Mouse (Mus musculus) stomach, postnatal 0 days (tissue): ENCODE data around the gene Tma7. TPM values are rescaled to one million over a fixed set of nuclear protein-coding genes. Genes with fewer than 3 reads are reported as not detected.

Experiments
- ATAC-seq: fragments of 200-750 bp; cut with Nextera tagmentation; 2 replicates; pipeline ENCODE4 v1.8.0; 2017; ENCODE audit not compliant: low FRiP score, low TSS enrichment
- DNase-seq: peaks from one replicate; pipeline ENCODE4 v3.0.0-alpha.2; 2016; ENCODE audit warnings: low spot score
- H3K27ac ChIP-seq: fragments of 300-500 bp; sonication (generic); replicated peaks from 2 replicates; pipeline ENCODE4 v1.5.1; 2014; ENCODE audit warnings: mild to moderate bottlenecking, control low read depth
- H3K27me3 ChIP-seq: fragments of 300-500 bp; sonication (generic); 2 replicates; pipeline ENCODE4 v1.6.1; 2014; ENCODE audit warnings: low read length; ENCODE audit not compliant: control insufficient read depth, insufficient read depth
- H3K36me3 ChIP-seq: fragments of 300-500 bp; sonication (generic); 2 replicates; pipeline ENCODE4 v1.6.1; 2014; ENCODE audit warnings: low read length, mixed read lengths; ENCODE audit not compliant: control insufficient read depth, insufficient read depth
- H3K4me1 ChIP-seq: fragments of 300-500 bp; sonication (generic); replicated peaks from 2 replicates; pipeline ENCODE4 v1.6.1; 2014; ENCODE audit warnings: antibody characterized with exemption; ENCODE audit not compliant: control insufficient read depth, insufficient read depth
- H3K4me2 ChIP-seq: fragments of 300-500 bp; sonication (generic); replicated peaks from 2 replicates; pipeline ENCODE4 v1.6.1; 2014; ENCODE audit warnings: low read depth, mild to moderate bottlenecking, control low read depth, moderate library complexity
- H3K4me3 ChIP-seq: fragments of 300-500 bp; sonication (generic); 2 replicates; pipeline ENCODE4 v1.5.1; 2014; ENCODE audit warnings: low read depth, low read length, control low read depth
- H3K9ac ChIP-seq: fragments of 300-500 bp; sonication (generic); 2 replicates; pipeline ENCODE4 v1.6.1; 2014; ENCODE audit warnings: mild to moderate bottlenecking, low read length, control low read depth, mixed read lengths
- H3K9me3 ChIP-seq: fragments of 300-500 bp; sonication (generic); 2 replicates; pipeline ENCODE4 v1.6.1; 2016; ENCODE audit warnings: low read length; ENCODE audit not compliant: control insufficient read depth
- CTCF ChIP-seq: IDR thresholded peaks from 2 replicates; pipeline ENCODE4 v1.5.1; 2016; ENCODE audit warnings: antibody characterized with exemption, low read depth, mild to moderate bottlenecking, moderate library complexity
- EP300 ChIP-seq: optimal IDR thresholded peaks from 2 replicates; pipeline ENCODE3; 2016; ENCODE audit warnings: antibody characterized with exemption
- WGBS: fragments of 180-500 bp; shearing (Covaris S2); extraction: QIAGEN DNeasy Blood & Tissue Kit; methylation state at CpG from one replicate; pipeline ENCODE4 v1.1.7; 2014; 5-methylcytosine and 5-hydroxymethylcytosine counted together
- polyA plus RNA-seq: library from polyadenylated mRNA; unstranded; fragments of >200 nt; fragmentation: Nextera tagmentation; extraction: Ambion mirVana; gene quantifications from 2 replicates; pipeline ENCODE4 v1.2.1, GENCODE M21; 2015

The Tma7 gene
- polyA plus RNA-seq, 1 experiment from 2014 or later: 424 TPM

- peak; percentile 9 for ATAC-seq
- no peaks in the 10 kb centered on the region for H3K36me3 ChIP-seq
- H3K9ac ChIP-seq: 0 out of 2 replicates have a peak overlapping the region, but pooled peaks have one; percentile 85
- TF ChIP-seq EP300 (no peak), CTCF (no peak)
- no peaks in the 10 kb centered on the region for H3K9me3 ChIP-seq
- peak overlapping the region; percentile 69 for H3K4me3 ChIP-seq
- peak; percentile 27 for DNase-seq
- 23% methylated on average over 11 of the region's 11 CpGs for WGBS
- no peaks in the 10 kb centered on the region for H3K27me3 ChIP-seq
- peak overlapping the region; percentile 96 for H3K27ac ChIP-seq
- peak overlapping the region; percentile 84 for H3K4me2 ChIP-seq
- peaks cover 17% of the 10 kb centered on the region for H3K4me1 ChIP-seq
These were observed 11.6 kb upstream of the Tma7 start for GRCm38 (mm10) chr9:109093786-109094552.

- Histone ChIP-seq H3K9me3 (no peaks in the 10 kb centered on the region), H3K9ac (no peak overlapping the region), H3K27me3 (no peaks in the 10 kb centered on the region), H3K27ac (peak overlapping the region; percentile 40; the same call in 1 of the 2 replicates), H3K4me2 (no peak overlapping the region), H3K4me3 (no peak overlapping the region), H3K36me3 (no peaks in the 10 kb centered on the region), H3K4me1 (peaks cover 12% of the 10 kb centered on the region)
- ATAC-seq: no peak
- 50% methylated on average over 6 of the region's 6 CpGs for WGBS
- DNase-seq: no peak
- TF ChIP-seq EP300 (no peak), CTCF (peak; percentile 11; the same call in 1 of the 2 replicates)
These were observed 10.4 kb upstream of the Tma7 start for GRCm38 (mm10) chr9:109092799-109093198.

- no peak for TF ChIP-seq CTCF
- no peak for TF ChIP-seq EP300
- Histone ChIP-seq H3K4me1 (peaks cover 4% of the 10 kb centered on the region; the same call in 1 of the 2 replicates), H3K9me3 (no peaks in the 10 kb centered on the region), H3K36me3 (no peaks in the 10 kb centered on the region), H3K27ac (peak overlapping the region; percentile 73), H3K27me3 (no peaks in the 10 kb centered on the region), H3K9ac (no peak overlapping the region), H3K4me3 (no peak overlapping the region), H3K4me2 (peak overlapping the region; percentile 14)
- WGBS: 85% methylated on average over 8 of the region's 8 CpGs
- DNase-seq (no peak), ATAC-seq (no peak)
These were observed 9.4 kb upstream of the Tma7 start for GRCm38 (mm10) chr9:109091802-109092201.

- H3K27ac ChIP-seq: peak overlapping the region; percentile 73
- no peak overlapping the region for H3K4me3 ChIP-seq
- no peaks in the 10 kb centered on the region for H3K27me3 ChIP-seq
- WGBS: 44% methylated on average over 15 of the region's 15 CpGs
- no peak for TF ChIP-seq EP300
- no peak for TF ChIP-seq CTCF
- peak; percentile 42 for DNase-seq
- H3K9me3 ChIP-seq: no peaks in the 10 kb centered on the region
- peaks cover 4% of the 10 kb centered on the region; the same call in 1 of the 2 replicates for H3K4me1 ChIP-seq
- 0 out of 2 replicates have a peak overlapping the region, but pooled peaks have one; percentile 13 for H3K9ac ChIP-seq
- no peaks in the 10 kb centered on the region for H3K36me3 ChIP-seq
- ATAC-seq: no peak
- peak overlapping the region; percentile 14; the same call in 1 of the 2 replicates for H3K4me2 ChIP-seq
These were observed 8.1 kb upstream of the Tma7 start for GRCm38 (mm10) chr9:109090446-109090845.

- Histone ChIP-seq H3K36me3 (no peaks in the 10 kb centered on the region), H3K4me2 (no peak overlapping the region), H3K27me3 (no peaks in the 10 kb centered on the region), H3K4me3 (no peak overlapping the region), H3K4me1 (no peaks in the 10 kb centered on the region), H3K27ac (no peak overlapping the region), H3K9ac (peak overlapping the region; percentile 31; the same call in 1 of the 2 replicates), H3K9me3 (no peaks in the 10 kb centered on the region)
- ATAC-seq (0 out of 2 replicates have a peak, but pooled peaks have one; percentile 12), DNase-seq (no peak)
- WGBS: 6% methylated on average over 5 of the region's 5 CpGs
- TF ChIP-seq CTCF (peak; percentile 85), EP300 (no peak)
These were observed 5.6 kb upstream of the Tma7 start for GRCm38 (mm10) chr9:109087987-109088386.

GRCm38 (mm10) chr9:109084922-109085321 is 2.5 kb upstream of the Tma7 start:
- peak; percentile 59 for DNase-seq
- H3K4me3 ChIP-seq: no peak overlapping the region
- TF ChIP-seq CTCF (peak; percentile 79), EP300 (no peak)
- no peak overlapping the region for H3K27ac ChIP-seq
- H3K27me3 ChIP-seq: no peaks in the 10 kb centered on the region
- no peaks in the 10 kb centered on the region for H3K36me3 ChIP-seq
- H3K9me3 ChIP-seq: no peaks in the 10 kb centered on the region
- ATAC-seq: no peak
- H3K4me1 ChIP-seq: no peaks in the 10 kb centered on the region
- H3K9ac ChIP-seq: no peak overlapping the region
- 20% methylated on average over 2 of the region's 2 CpGs for WGBS
- H3K4me2 ChIP-seq: no peak overlapping the region
